Mouse (Mus musculus) testis, adult 2 months (tissue): ENCODE data around the gene Raver2. TPM values are rescaled to one million over a fixed set of nuclear protein-coding genes. Genes with fewer than 3 reads are reported as not detected.
A peak's percentile ranks its signal among the peaks of the same experiment; 100 is the strongest.

Source experiments
- H3K27ac ChIP-seq: fragments of 200-500 bp; 2 replicates; pipeline ENCODE4 v1.5.1; 2012; ENCODE audit warnings: low read depth, low read length; ENCODE audit not compliant: control insufficient read depth, insufficient read depth
- H3K27me3 ChIP-seq: fragments of 200-500 bp; 2 replicates; pipeline ENCODE4 v1.6.1; 2012; ENCODE audit warnings: mild to moderate bottlenecking, low read length, moderate library complexity; ENCODE audit not compliant: control insufficient read depth, insufficient read depth
- H3K36me3 ChIP-seq: fragments of 200-500 bp; 2 replicates; pipeline ENCODE4 v1.6.1; 2012; ENCODE audit warnings: mild to moderate bottlenecking, low read length; ENCODE audit not compliant: control insufficient read depth, insufficient read depth
- H3K4me1 ChIP-seq: fragments of 200-500 bp; 2 replicates; pipeline ENCODE4 v1.6.1; 2012; ENCODE audit warnings: low read length; ENCODE audit not compliant: control insufficient read depth, insufficient read depth
- H3K4me3 ChIP-seq: fragments of 200-500 bp; 2 replicates; pipeline ENCODE4 v1.5.1; 2012; ENCODE audit warnings: low read depth, mild to moderate bottlenecking, low read length, moderate library complexity, mixed read lengths; ENCODE audit not compliant: control insufficient read depth
- CTCF ChIP-seq: fragments of 200-500 bp; IDR thresholded peaks from 2 replicates; pipeline ENCODE4 v1.5.1; 2012; ENCODE audit warnings: low read depth, mild to moderate bottlenecking, inconsistent platforms, low read length, moderate library complexity; ENCODE audit not compliant: control insufficient read depth, insufficient read depth, insufficient replicate concordance
- POLR2A ChIP-seq: fragments of 200-500 bp; IDR thresholded peaks from 2 replicates; pipeline ENCODE4 v1.6.1; 2012; ENCODE audit warnings: low read depth, mild to moderate bottlenecking, inconsistent platforms, low read length, moderate library complexity; ENCODE audit not compliant: control insufficient read depth
- polyA plus RNA-seq: library from polyadenylated mRNA; depleted of rRNA; stranded (reverse); fragments of >200 nt; gene quantifications from 2 replicates; pipeline ENCODE4 v1.2.3, GENCODE M21; 2012

The Raver2 gene
- polyA plus RNA-seq, 1 experiment, result 1.7 TPM

DNA sequence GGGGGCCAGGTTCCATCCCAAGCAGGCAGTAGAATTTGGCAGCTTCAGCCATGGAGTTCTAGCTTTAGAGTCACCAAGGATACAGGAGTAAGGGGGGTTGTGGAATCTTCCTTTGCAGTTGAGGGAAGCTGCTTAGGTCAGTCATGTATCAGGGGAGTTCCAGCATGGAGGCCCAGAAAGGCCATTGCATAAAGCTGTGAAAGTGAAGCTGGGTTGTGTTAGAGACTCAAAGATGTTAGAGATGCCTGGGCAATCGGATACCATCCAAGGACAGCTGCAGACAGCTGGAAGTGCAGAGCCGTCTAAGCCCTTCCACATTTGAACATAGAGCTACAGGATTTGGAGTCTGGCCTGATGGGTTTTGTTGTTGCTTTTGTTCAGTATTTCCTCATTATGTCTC is 25.1 kb upstream of the Raver2 start:
- Histone ChIP-seq H3K36me3 (no peaks in the 10 kb centered on the region), H3K4me1 (no peaks in the 10 kb centered on the region), H3K27me3 (no peaks in the 10 kb centered on the region), H3K27ac (no peak overlapping the region), H3K4me3 (no peak overlapping the region)
- TF ChIP-seq CTCF, result no peak

DNA sequence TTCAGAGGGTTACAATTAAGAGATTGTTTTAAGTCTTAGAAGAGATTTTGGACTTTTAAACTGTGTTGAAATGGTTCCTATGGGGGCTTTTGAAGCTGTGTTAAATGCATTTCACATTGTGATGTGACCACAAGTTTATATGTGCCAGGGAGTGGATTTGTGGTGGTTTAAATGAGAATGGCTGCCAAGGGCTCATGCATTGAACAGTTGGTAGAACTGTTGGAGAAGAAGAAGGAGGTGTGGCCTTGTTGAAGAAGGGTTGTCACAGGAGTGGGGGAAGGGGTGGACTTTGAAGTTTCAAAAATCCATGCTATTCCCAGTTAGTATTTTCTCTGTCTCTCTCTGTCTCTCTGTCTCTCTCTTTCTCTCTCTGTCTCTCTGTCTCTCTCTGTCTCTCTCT is 24.6 kb upstream of the Raver2 start:
- H3K4me3 ChIP-seq, result no peak overlapping the region
- H3K36me3 ChIP-seq, result no peaks in the 10 kb centered on the region
- H3K27ac ChIP-seq, result no peak overlapping the region
- H3K4me1 ChIP-seq, result no peaks in the 10 kb centered on the region
- TF ChIP-seq CTCF, result no peak
- TF ChIP-seq POLR2A, result no peak
- no peaks in the 10 kb centered on the region for H3K27me3 ChIP-seq

DNA sequence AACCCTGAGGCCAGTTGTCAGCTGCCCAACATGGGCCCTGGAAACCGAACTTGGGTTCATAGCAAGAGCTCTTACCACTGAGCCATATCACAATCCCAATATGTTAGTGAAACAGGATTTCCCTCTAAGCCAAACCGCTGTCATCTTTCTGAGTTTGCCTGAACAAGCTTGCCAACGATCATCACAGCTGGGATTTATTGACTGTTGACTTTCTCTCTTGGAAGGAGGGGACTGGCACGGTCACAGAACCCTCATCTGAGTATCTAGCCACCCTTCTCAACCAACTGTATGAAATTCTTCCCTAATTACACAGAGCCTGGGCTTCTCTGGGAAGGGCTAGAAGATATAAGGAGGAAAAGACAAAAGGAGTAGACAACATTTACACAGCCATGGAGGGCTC is 22.2 kb upstream of the Raver2 start:
- Histone ChIP-seq H3K36me3 (no peaks in the 10 kb centered on the region), H3K27me3 (no peaks in the 10 kb centered on the region), H3K4me1 (no peaks in the 10 kb centered on the region), H3K4me3 (no peak overlapping the region), H3K27ac (no peak overlapping the region)
- TF ChIP-seq CTCF (no peak), POLR2A (no peak)

DNA sequence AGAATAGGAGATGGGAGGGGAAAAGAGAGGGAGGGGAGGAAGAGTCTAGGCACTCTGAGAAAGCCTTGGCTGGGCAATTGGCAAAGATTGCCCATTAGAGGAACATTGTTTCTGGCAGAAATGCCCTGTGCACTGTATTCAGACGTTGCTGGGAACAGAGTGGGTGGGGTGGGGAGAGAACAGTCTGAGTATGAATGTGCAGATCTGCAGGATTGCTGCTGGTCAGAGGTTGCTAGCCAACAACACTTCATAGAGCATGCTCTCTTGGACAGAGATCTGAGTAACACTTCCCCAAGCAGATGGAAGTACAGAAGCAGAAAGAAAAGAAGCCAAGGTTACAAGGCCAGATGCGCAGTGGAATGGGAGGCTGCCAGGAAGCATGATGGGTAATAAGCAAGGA is 6.6 kb upstream of the Raver2 start:
- no peak overlapping the region for H3K27ac ChIP-seq
- no peaks in the 10 kb centered on the region for H3K4me1 ChIP-seq
- H3K4me3 ChIP-seq, result no peak overlapping the region
- TF ChIP-seq POLR2A, result no peak
- TF ChIP-seq CTCF, result no peak
- H3K27me3 ChIP-seq, result no peaks in the 10 kb centered on the region; the same call in 1 of the 2 replicates
- H3K36me3 ChIP-seq, result no peaks in the 10 kb centered on the region

DNA sequence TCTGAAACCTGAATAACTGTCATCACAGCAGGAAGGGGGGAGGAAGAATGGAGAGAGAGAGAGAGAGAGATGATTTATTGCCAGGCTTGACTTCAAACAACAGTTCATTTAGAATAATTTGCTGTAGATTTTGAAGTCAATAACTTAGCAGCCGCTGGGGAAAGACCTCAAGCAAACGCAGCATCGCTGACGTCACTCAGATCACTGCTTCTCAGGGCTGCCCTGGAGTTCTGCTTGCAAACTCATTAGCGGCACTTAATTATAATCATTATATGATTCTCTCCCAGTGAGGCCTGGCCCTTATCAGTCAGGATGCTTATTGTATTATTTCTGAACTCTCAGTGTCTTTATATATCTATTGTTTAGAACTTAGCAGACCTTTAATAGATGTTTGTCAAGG is 2.4 kb upstream of the Raver2 start:
- no peak overlapping the region for H3K27ac ChIP-seq
- TF ChIP-seq POLR2A (no peak), CTCF (no peak)

DNA sequence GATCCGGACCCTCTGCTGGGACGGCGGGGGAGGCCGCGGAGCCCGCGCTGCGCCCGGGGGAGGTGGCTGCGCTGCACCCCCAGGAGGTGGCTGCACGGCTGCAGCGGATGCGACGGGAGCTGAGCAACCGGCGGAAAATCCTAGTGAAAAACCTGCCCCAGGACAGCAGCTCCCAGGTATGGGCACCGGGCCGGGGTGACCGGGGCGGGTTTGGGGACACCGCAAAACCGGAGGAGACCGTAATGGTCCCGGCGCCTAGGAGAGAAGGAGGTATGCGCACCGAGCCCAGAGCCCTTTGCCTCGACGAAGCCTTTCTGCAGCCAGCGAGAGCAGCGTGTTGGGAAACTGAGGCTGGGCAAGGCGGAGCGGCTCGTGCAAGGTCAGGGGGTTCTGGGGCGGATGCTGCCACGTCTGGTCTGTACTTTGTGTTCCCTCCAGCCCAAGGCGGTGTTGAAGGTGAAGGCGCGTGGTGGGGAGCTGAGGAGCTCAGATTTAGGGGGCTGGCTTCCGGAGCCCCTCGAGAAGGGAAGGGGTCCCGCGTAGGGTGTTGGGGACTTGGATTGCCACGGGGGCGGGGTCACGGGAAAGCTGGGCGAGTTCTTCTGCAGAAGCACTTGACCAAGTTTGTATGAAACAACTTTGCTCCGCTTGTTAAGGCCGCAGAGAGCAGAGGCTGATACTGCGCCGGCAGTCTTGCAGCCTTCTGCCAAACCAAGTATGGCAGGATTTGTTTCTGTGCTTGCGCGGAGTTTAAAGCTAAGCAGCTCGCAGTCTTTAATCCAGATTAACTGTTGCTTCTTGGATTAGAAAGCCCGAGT is 580 bp downstream of the Raver2 start:
- TF ChIP-seq CTCF, result no peak
- Histone ChIP-seq H3K36me3 (no peaks in the 10 kb centered on the region), H3K27ac (no peak overlapping the region)

More for the DNA sequence above, 2.4 kb upstream of the Raver2 start:
- Histone ChIP-seq H3K4me1 (peaks cover 2% of the 10 kb centered on the region), H3K27me3 (no peaks in the 10 kb centered on the region; the same call in 1 of the 2 replicates), H3K36me3 (no peaks in the 10 kb centered on the region), H3K4me3 (no peak overlapping the region)

DNA sequence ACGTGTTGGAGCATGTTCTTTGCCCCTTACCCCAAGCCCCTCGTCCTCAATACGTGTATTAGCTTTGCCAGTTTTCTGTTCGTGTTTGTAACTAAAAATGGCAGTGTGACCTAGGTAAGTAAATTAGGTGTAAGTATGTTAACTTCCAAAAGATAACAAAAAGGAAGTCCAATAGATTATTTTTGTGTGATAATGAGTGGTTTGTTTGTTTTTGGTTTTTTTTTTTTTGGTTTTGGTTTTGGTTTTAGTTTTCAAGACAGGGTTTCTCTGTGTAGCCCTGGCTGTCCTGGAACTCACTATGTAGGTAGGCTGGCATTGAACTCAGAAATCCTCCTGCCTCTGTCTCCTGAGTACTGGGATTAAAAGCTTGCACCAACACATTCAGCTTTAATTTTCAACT is 2.8 kb downstream of the Raver2 start:
- Histone ChIP-seq H3K36me3 (no peaks in the 10 kb centered on the region), H3K4me1 (peaks cover 2% of the 10 kb centered on the region), H3K27ac (no peak overlapping the region), H3K27me3 (no peaks in the 10 kb centered on the region), H3K4me3 (no peak overlapping the region)
- TF ChIP-seq CTCF (no peak), POLR2A (no peak)

More for the DNA sequence above, 580 bp downstream of the Raver2 start:
- peaks cover 2% of the 10 kb centered on the region for H3K4me1 ChIP-seq
- no peaks in the 10 kb centered on the region; the same call in 1 of the 2 replicates for H3K27me3 ChIP-seq
- peak overlapping the region; percentile 84 for H3K4me3 ChIP-seq

DNA sequence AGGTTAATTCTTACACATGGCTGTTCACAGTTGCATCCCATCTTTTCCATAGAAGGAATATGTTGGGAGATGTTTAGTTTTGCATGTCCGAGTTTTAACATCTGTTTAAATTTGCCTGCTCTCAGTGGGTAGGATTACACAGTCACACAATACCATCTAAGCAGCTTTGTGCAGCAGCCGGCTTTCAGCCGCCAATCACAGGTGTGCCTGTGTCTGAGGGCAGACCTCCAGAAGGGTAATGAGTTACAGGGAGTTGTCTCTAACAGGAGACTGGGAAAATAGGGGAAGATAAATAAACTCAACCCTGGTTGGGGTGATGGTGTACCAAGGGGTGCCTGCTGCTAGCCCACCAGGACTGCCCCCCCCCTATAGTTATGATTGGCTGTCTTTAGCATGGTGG is 7.6 kb downstream of the Raver2 start:
- TF ChIP-seq POLR2A (no peak), CTCF (no peak)
- no peaks in the 10 kb centered on the region for H3K36me3 ChIP-seq
- H3K27ac ChIP-seq, result no peak overlapping the region
- no peak overlapping the region for H3K4me3 ChIP-seq
- H3K4me1 ChIP-seq, result no peaks in the 10 kb centered on the region
- H3K27me3 ChIP-seq, result no peaks in the 10 kb centered on the region
